Mouse (Mus musculus): ENCODE data around the gene Kpnb1. TPM values are rescaled to one million over a fixed set of nuclear protein-coding genes. Genes with fewer than 3 reads are reported as not detected.

Gene Kpnb1
- total RNA-seq, 2 experiments from 2014 or later, result 114 to 119 TPM

- intact Hi-C loops (cut with DNase I), result no loop called here
- DNase-seq (ENCODE audit: low spot score in 2 of 2), result no peak
Measured at GRCm38 (mm10) chr11:97120641-97121040, 67.0 kb downstream of the Kpnb1 start.

- no peak for DNase-seq (ENCODE audit: low spot score in 2 of 2)
- intact Hi-C loops (cut with DNase I), result no loop called here
Measured at GRCm38 (mm10) chr11:97120221-97120620, 67.5 kb downstream of the Kpnb1 start.

- intact Hi-C loops (cut with DNase I), result no loop called here
- no peak for DNase-seq (ENCODE audit: low spot score in 2 of 2)
Measured at GRCm38 (mm10) chr11:97115797-97116196, 71.9 kb downstream of the Kpnb1 start.

GRCm38 (mm10) chr11:97114671-97115601 is 72.7 kb downstream of the Kpnb1 start, which contains the start of gene Tbx21:
Gene Tbx21 (minus strand): TSS chr11:97115331.
- DNase-seq (ENCODE audit: low spot score in 2 of 2), result no peak
- intact Hi-C loops (cut with DNase I), result no loop called here

GRCm38 (mm10) chr11:97112519-97113125 is 75.1 kb downstream of the Kpnb1 start:
- intact Hi-C loops (cut with DNase I), result no loop called here
- no peak for DNase-seq (ENCODE audit: low spot score in 2 of 2)

Small RNA genes lying within 50 kb of the gene (microRNA-seq; reads per million reads assigned to microRNA genes)
- gene Mir7235, result not detected

Other genes with a start within 250 kb of the Kpnb1 start
- 10 to 100 TPM; 36.1 to 43.1 TPM for gene Pnpo, start 243.9 kb downstream of the Kpnb1 start, total RNA-seq (2021)
- gene Sp2, start 204.9 kb downstream of the Kpnb1 start, total RNA-seq (2021), result 10 to 100 TPM; 13.1 to 14.5 TPM
- gene Sp6, start 174.5 kb downstream of the Kpnb1 start, total RNA-seq (2021), result 1 to 10 TPM; 2.2 to 2.5 TPM
- gene Scrn2, start 157.9 kb downstream of the Kpnb1 start, total RNA-seq (2021), result 1 to 10 TPM; 3.7 to 3.9 TPM
- gene Lrrc46, start 146.5 kb downstream of the Kpnb1 start, total RNA-seq (2021), result under 1 TPM; 0.32 to 0.59 TPM
- gene Mrpl10, start 146.3 kb downstream of the Kpnb1 start, total RNA-seq (2021), result 10 to 100 TPM; 63.5 to 80.0 TPM
- 10 to 100 TPM; 11.9 to 13.3 TPM for gene Osbpl7, start 137.3 kb downstream of the Kpnb1 start, total RNA-seq (2021)
- gene Tbx21, start 72.5 kb downstream of the Kpnb1 start, total RNA-seq (2021), result under 1 TPM; 0.17 to 0.32 TPM
- 10 to 100 TPM; 42.9 to 53.7 TPM for gene Tbkbp1, start 36.4 kb downstream of the Kpnb1 start, total RNA-seq (2021)
- 100 to 1,000 TPM; 122 to 156 TPM for gene Npepps, start 92.8 kb upstream of the Kpnb1 start, total RNA-seq (2021)
- gene Mrpl45, start 127.8 kb upstream of the Kpnb1 start, total RNA-seq (2021), result 10 to 100 TPM; 23.3 to 30.2 TPM
- gene Gpr179, start 164.2 kb upstream of the Kpnb1 start, total RNA-seq (2021), result under 1 TPM; 0.39 to 0.52 TPM
- 10 to 100 TPM; 78.0 to 87.2 TPM for gene Socs7, start 174.7 kb upstream of the Kpnb1 start, total RNA-seq (2021)
- gene Arhgap23, start 227.7 kb upstream of the Kpnb1 start, total RNA-seq (2021), result 10 to 100 TPM; 68.0 to 74.4 TPM